Mouse (Mus musculus): ENCODE data around the gene Cldn3.

DNA sequence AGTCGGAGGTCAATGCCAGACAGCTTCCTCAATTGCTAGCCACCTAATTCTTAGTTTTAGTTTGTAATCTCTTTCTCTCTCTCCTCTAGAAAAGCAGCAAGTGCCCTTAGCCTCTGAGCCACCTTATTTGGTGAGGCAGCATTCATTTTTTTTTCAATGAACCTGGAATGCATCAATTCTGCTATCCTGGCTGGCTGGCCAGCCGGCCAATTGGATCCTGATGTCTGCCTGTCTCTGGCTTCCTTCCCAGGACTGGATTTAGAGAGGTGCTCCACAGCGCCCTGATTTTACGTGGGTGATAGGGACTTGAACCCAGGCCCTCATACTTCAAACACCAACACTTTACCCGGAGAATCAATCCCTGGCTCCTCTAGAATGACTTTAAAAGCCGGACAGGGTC is 12.3 kb downstream of the Cldn3 start:
- no peak for TF ChIP-seq POLR2A (IDR thresholded peaks at IDR 0.05; ENCODE audit: control insufficient read depth, extremely low read depth, insufficient read depth, low read length, poor library complexity)
- no peak for TF ChIP-seq CTCF (IDR thresholded peaks at IDR 0.05; ENCODE audit: borderline replicate concordance, control insufficient read depth, extremely low read depth, insufficient read depth, low read length, poor library complexity)

Data from thymus, adult 2 months (tissue).